Mouse (Mus musculus): ENCODE measurements at regions not wholly inside any gene's neighbourhood (a gene's known extent, or its start where the extent isn't known, plus 50 kb on each side); places are given as distances from the start of the nearest gene placed in this dataset.

GRCm38 (mm10) chr3:143527982-143528381 is 646.2 kb upstream of the Pkn2 start:
- 50% methylated on average over 4 of the region's 4 CpGs for WGBS
- no peaks in the 10 kb centered on the region for H3K27me3 ChIP-seq (replicated peaks; ENCODE audit: control insufficient read depth, insufficient read depth, low read length)
- DNase-seq (ENCODE audit: low spot score) (no peak), ATAC-seq (replicated peaks; ENCODE audit: low FRiP score) (no peak)
- H3K27ac ChIP-seq (ENCODE audit: low read depth, low read length), result no peak overlapping the region
- no peaks in the 10 kb centered on the region for H3K36me3 ChIP-seq (ENCODE audit: control insufficient read depth, insufficient read depth, low read length)
- no peak overlapping the region for H3K4me2 ChIP-seq
- no peaks in the 10 kb centered on the region for H3K4me1 ChIP-seq (replicated peaks; ENCODE audit: control insufficient read depth, insufficient read depth, low read length)
- no peak overlapping the region for H3K9ac ChIP-seq (ENCODE audit: low read depth, low read length)
- no peak overlapping the region for H3K4me3 ChIP-seq (ENCODE audit: low read depth, low read length)
- no peaks in the 10 kb centered on the region for H3K9me3 ChIP-seq (ENCODE audit: control insufficient read depth, low read length)

- DNase-seq (ENCODE audit: low spot score) (no peak), ATAC-seq (replicated peaks; ENCODE audit: low FRiP score) (no peak)
- Histone ChIP-seq H3K4me3 (ENCODE audit: low read depth, low read length) (no peak overlapping the region), H3K4me1 (replicated peaks; ENCODE audit: control insufficient read depth, insufficient read depth, low read length) (no peaks in the 10 kb centered on the region), H3K27me3 (replicated peaks; ENCODE audit: control insufficient read depth, insufficient read depth, low read length) (no peaks in the 10 kb centered on the region), H3K27ac (ENCODE audit: low read depth, low read length) (no peak overlapping the region), H3K9me3 (ENCODE audit: control insufficient read depth, low read length) (no peaks in the 10 kb centered on the region), H3K4me2 (no peak overlapping the region), H3K36me3 (ENCODE audit: control insufficient read depth, insufficient read depth, low read length) (no peaks in the 10 kb centered on the region), H3K9ac (ENCODE audit: low read depth, low read length) (no peak overlapping the region)
Observed at GRCm38 (mm10) chr3:143527274-143527673, 645.5 kb upstream of the Pkn2 start.

- Histone ChIP-seq H3K9ac (ENCODE audit: low read depth, low read length) (no peak overlapping the region), H3K36me3 (ENCODE audit: control insufficient read depth, insufficient read depth, low read length) (no peaks in the 10 kb centered on the region), H3K4me1 (replicated peaks; ENCODE audit: control insufficient read depth, insufficient read depth, low read length) (no peaks in the 10 kb centered on the region), H3K4me2 (no peak overlapping the region), H3K9me3 (ENCODE audit: control insufficient read depth, low read length) (no peaks in the 10 kb centered on the region), H3K4me3 (ENCODE audit: low read depth, low read length) (no peak overlapping the region), H3K27ac (ENCODE audit: low read depth, low read length) (no peak overlapping the region), H3K27me3 (replicated peaks; ENCODE audit: control insufficient read depth, insufficient read depth, low read length) (no peaks in the 10 kb centered on the region)
- ATAC-seq (replicated peaks; ENCODE audit: low FRiP score) (no peak), DNase-seq (ENCODE audit: low spot score) (no peak)
- WGBS, result 76% methylated on average over 6 of the region's 6 CpGs
Observed at GRCm38 (mm10) chr3:143512517-143513249, 630.9 kb upstream of the Pkn2 start.

DNA sequence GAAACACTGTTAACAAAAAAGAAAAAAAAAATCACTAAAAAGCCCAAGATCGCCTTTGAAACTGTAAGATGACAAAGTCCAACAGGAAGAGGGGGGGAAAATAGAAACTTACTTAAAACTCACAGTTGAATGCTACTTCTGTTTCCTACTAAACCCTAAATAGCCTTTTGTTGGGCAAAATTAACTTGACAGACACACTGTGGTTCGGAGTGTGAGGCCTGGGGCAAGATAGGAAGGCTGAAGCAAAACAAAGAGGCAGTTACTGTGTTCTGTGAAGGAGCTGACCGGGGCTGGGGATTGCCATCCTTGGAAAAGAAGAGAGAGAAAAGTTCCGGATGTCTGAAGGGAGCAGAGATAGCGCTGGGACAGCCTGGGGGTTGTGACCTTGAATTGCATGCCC is 627.7 kb upstream of the Pkn2 start:
- ATAC-seq (replicated peaks; ENCODE audit: low FRiP score) (peak; percentile 47; the same call in 1 of the 2 replicates), DNase-seq (ENCODE audit: low spot score) (no peak)
- 31% methylated on average over 5 of the region's 5 CpGs for WGBS
- Histone ChIP-seq H3K4me3 (ENCODE audit: low read depth, low read length) (no peak overlapping the region), H3K9ac (ENCODE audit: low read depth, low read length) (no peak overlapping the region), H3K9me3 (ENCODE audit: control insufficient read depth, low read length) (no peaks in the 10 kb centered on the region), H3K4me1 (replicated peaks; ENCODE audit: control insufficient read depth, insufficient read depth, low read length) (no peaks in the 10 kb centered on the region), H3K27me3 (replicated peaks; ENCODE audit: control insufficient read depth, insufficient read depth, low read length) (no peaks in the 10 kb centered on the region), H3K4me2 (no peak overlapping the region), H3K36me3 (ENCODE audit: control insufficient read depth, insufficient read depth, low read length) (no peaks in the 10 kb centered on the region), H3K27ac (ENCODE audit: low read depth, low read length) (peak overlapping the region; percentile 13; the same call in 1 of the 2 replicates)

DNA sequence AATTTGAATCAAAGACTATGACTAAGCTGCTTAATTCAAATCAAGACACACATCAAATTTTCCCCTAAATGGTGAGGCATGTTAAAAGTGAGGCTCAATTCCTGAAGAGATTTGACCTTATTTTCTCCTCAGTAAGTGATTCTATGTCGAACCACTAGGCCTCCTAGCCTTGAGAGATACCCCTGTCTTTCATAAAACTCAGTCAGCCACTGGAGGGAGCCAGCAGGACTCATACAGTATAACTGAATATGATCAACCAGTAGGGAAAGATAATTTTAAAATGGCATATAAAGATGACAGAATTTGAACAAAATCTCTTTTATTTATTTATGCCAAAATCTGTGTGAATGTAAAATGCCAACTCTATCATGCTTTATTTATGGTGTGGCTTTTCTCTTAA is 626.5 kb upstream of the Pkn2 start:
- Histone ChIP-seq H3K36me3 (ENCODE audit: control insufficient read depth, insufficient read depth, low read length) (no peaks in the 10 kb centered on the region), H3K4me3 (ENCODE audit: low read depth, low read length) (no peak overlapping the region), H3K9ac (ENCODE audit: low read depth, low read length) (no peak overlapping the region), H3K4me1 (replicated peaks; ENCODE audit: control insufficient read depth, insufficient read depth, low read length) (no peaks in the 10 kb centered on the region), H3K27ac (ENCODE audit: low read depth, low read length) (no peak overlapping the region), H3K4me2 (no peak overlapping the region), H3K9me3 (ENCODE audit: control insufficient read depth, low read length) (no peaks in the 10 kb centered on the region), H3K27me3 (replicated peaks; ENCODE audit: control insufficient read depth, insufficient read depth, low read length) (no peaks in the 10 kb centered on the region)
- DNase-seq (ENCODE audit: low spot score) (no peak), ATAC-seq (replicated peaks; ENCODE audit: low FRiP score) (no peak)
- WGBS, result 71% methylated on average over 1 of the region's 1 CpGs

- H3K4me1 ChIP-seq (replicated peaks; ENCODE audit: control insufficient read depth, insufficient read depth, low read length), result no peaks in the 10 kb centered on the region
- H3K4me3 ChIP-seq (ENCODE audit: low read depth, low read length), result no peak overlapping the region
- H3K4me2 ChIP-seq, result no peak overlapping the region
- ATAC-seq (replicated peaks; ENCODE audit: low FRiP score), result no peak
- 50% methylated on average over 2 of the region's 2 CpGs for WGBS
- no peak overlapping the region for H3K9ac ChIP-seq (ENCODE audit: low read depth, low read length)
- no peaks in the 10 kb centered on the region for H3K36me3 ChIP-seq (ENCODE audit: control insufficient read depth, insufficient read depth, low read length)
- no peaks in the 10 kb centered on the region for H3K27me3 ChIP-seq (replicated peaks; ENCODE audit: control insufficient read depth, insufficient read depth, low read length)
- no peaks in the 10 kb centered on the region for H3K9me3 ChIP-seq (ENCODE audit: control insufficient read depth, low read length)
- DNase-seq (ENCODE audit: low spot score), result no peak
- no peak overlapping the region for H3K27ac ChIP-seq (ENCODE audit: low read depth, low read length)
Observed at GRCm38 (mm10) chr3:143501017-143501416, 619.2 kb upstream of the Pkn2 start.

DNA sequence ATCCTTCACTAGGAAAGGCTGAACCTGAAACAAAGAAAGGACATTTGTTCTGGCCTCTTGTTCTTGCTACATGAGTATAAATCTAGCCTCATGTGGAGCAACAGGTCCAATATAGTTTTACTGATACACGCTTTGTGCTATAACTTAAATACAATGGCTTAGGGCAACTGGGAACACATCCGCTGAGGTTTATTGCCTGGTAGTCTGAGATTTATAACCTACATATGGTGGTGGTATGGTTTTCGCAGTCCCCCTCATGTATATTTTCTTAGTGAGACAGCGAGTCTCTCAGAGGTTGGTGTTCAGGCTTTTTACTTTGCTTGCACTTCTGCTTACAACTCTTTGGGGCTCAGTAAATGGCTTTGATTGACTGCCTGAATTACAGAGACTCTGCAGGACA is 613.6 kb upstream of the Pkn2 start:
- 82% methylated on average over 4 of the region's 4 CpGs for WGBS
- Histone ChIP-seq H3K9ac (ENCODE audit: low read depth, low read length) (no peak overlapping the region), H3K27me3 (replicated peaks; ENCODE audit: control insufficient read depth, insufficient read depth, low read length) (no peaks in the 10 kb centered on the region), H3K36me3 (ENCODE audit: control insufficient read depth, insufficient read depth, low read length) (no peaks in the 10 kb centered on the region), H3K4me2 (no peak overlapping the region), H3K9me3 (ENCODE audit: control insufficient read depth, low read length) (no peaks in the 10 kb centered on the region), H3K4me1 (replicated peaks; ENCODE audit: control insufficient read depth, insufficient read depth, low read length) (no peaks in the 10 kb centered on the region), H3K4me3 (ENCODE audit: low read depth, low read length) (no peak overlapping the region), H3K27ac (ENCODE audit: low read depth, low read length) (no peak overlapping the region)
- ATAC-seq (replicated peaks; ENCODE audit: low FRiP score) (no peak), DNase-seq (ENCODE audit: low spot score) (no peak)

- Histone ChIP-seq H3K4me2 (no peak overlapping the region), H3K9ac (ENCODE audit: low read depth, low read length) (no peak overlapping the region), H3K27me3 (replicated peaks; ENCODE audit: control insufficient read depth, insufficient read depth, low read length) (no peaks in the 10 kb centered on the region), H3K9me3 (ENCODE audit: control insufficient read depth, low read length) (no peaks in the 10 kb centered on the region), H3K36me3 (ENCODE audit: control insufficient read depth, insufficient read depth, low read length) (no peaks in the 10 kb centered on the region), H3K4me1 (replicated peaks; ENCODE audit: control insufficient read depth, insufficient read depth, low read length) (no peaks in the 10 kb centered on the region), H3K4me3 (ENCODE audit: low read depth, low read length) (no peak overlapping the region), H3K27ac (ENCODE audit: low read depth, low read length) (no peak overlapping the region)
- no peak for DNase-seq (ENCODE audit: low spot score)
- WGBS, result 70% methylated on average over 8 of the region's 8 CpGs
- no peak for ATAC-seq (replicated peaks; ENCODE audit: low FRiP score)
Observed at GRCm38 (mm10) chr3:143477916-143478610, 596.3 kb upstream of the Pkn2 start.

GRCm38 (mm10) chr3:143475461-143475860 is 593.7 kb upstream of the Pkn2 start:
- Histone ChIP-seq H3K36me3 (ENCODE audit: control insufficient read depth, insufficient read depth, low read length) (no peaks in the 10 kb centered on the region), H3K9me3 (ENCODE audit: control insufficient read depth, low read length) (no peaks in the 10 kb centered on the region), H3K9ac (ENCODE audit: low read depth, low read length) (no peak overlapping the region), H3K4me1 (replicated peaks; ENCODE audit: control insufficient read depth, insufficient read depth, low read length) (no peaks in the 10 kb centered on the region), H3K4me2 (no peak overlapping the region), H3K4me3 (ENCODE audit: low read depth, low read length) (no peak overlapping the region), H3K27me3 (replicated peaks; ENCODE audit: control insufficient read depth, insufficient read depth, low read length) (no peaks in the 10 kb centered on the region), H3K27ac (ENCODE audit: low read depth, low read length) (no peak overlapping the region)
- no peak for DNase-seq (ENCODE audit: low spot score)
- 84% methylated on average over 5 of the region's 5 CpGs for WGBS
- no peak for ATAC-seq (replicated peaks; ENCODE audit: low FRiP score)
